Mouse (Mus musculus) ES-Bruce4 (cell line): Measurements from ENCODE around the gene Clca2. TPM values are rescaled to one million over a fixed set of nuclear protein-coding genes. Genes with fewer than 3 reads are reported as not detected.

Source experiments
- H3K27ac ChIP-seq: 2 replicates; pipeline ENCODE4 v1.5.1; 2012; ENCODE audit warnings: low read length, inconsistent platforms; ENCODE audit not compliant: insufficient read depth
- H3K27me3 ChIP-seq: 2 replicates; pipeline ENCODE4 v1.6.1; 2012; ENCODE audit warnings: mild to moderate bottlenecking, low read length, inconsistent platforms; ENCODE audit not compliant: control insufficient read depth, poor library complexity, insufficient read depth, severe bottlenecking
- H3K36me3 ChIP-seq: 2 replicates; pipeline ENCODE4 v1.6.1; 2012; ENCODE audit warnings: inconsistent platforms, mild to moderate bottlenecking, low read length, moderate library complexity; ENCODE audit not compliant: control insufficient read depth, poor library complexity, insufficient read depth, severe bottlenecking
- H3K4me1 ChIP-seq: one replicate; pipeline ENCODE4 v1.8.1; 2011; ENCODE audit warnings: low read length; ENCODE audit not compliant: control insufficient read depth, insufficient read depth
- H3K4me3 ChIP-seq: 2 replicates; pipeline ENCODE4 v1.5.1; 2011; ENCODE audit warnings: low read depth, mild to moderate bottlenecking, low read length
- H3K9ac ChIP-seq: 2 replicates; pipeline ENCODE4 v1.6.1; 2012; ENCODE audit warnings: low read depth, mild to moderate bottlenecking, inconsistent platforms; ENCODE audit not compliant: poor library complexity, severe bottlenecking
- H3K9me3 ChIP-seq: replicated peaks from 2 replicates; pipeline ENCODE4 v1.6.1; 2012; ENCODE audit warnings: mild to moderate bottlenecking, low read length, inconsistent platforms; ENCODE audit not compliant: control insufficient read depth, poor library complexity, insufficient read depth, severe bottlenecking
- CTCF ChIP-seq: IDR thresholded peaks from one replicate; pipeline ENCODE4 v1.8.1; 2011; ENCODE audit warnings: low read depth, low read length
- EP300 ChIP-seq: IDR thresholded peaks from 2 replicates; pipeline ENCODE4 v1.6.1; 2011; ENCODE audit warnings: low read depth, low read length; ENCODE audit not compliant: insufficient read depth
- POLR2A ChIP-seq: IDR thresholded peaks from one replicate; pipeline ENCODE4 v1.8.1; 2011; ENCODE audit warnings: low read length; ENCODE audit not compliant: insufficient read depth
- polyA plus RNA-seq: library from polyadenylated mRNA; stranded (reverse); fragments of >200 nt; gene quantifications from 2 replicates; pipeline ENCODE4 v1.2.4, GENCODE M21; 2011; ENCODE audit warnings: low read depth; ENCODE audit not compliant: missing spikeins, insufficient read depth, insufficient read length

Clca2 gene
- polyA plus RNA-seq, 1 experiment: not detected

- Histone ChIP-seq H3K36me3 (no peaks in the 10 kb centered on the region), H3K27me3 (no peaks in the 10 kb centered on the region), H3K4me1 (no peaks in the 10 kb centered on the region), H3K9me3 (no peaks in the 10 kb centered on the region), H3K9ac (no peak overlapping the region), H3K4me3 (no peak overlapping the region), H3K27ac (no peak overlapping the region)
- TF ChIP-seq CTCF (no peak), EP300 (no peak), POLR2A (no peak)
These were observed 2.8 kb upstream of the Clca2 start for GRCm38 (mm10) chr3:145101891-145102555.

DNA sequence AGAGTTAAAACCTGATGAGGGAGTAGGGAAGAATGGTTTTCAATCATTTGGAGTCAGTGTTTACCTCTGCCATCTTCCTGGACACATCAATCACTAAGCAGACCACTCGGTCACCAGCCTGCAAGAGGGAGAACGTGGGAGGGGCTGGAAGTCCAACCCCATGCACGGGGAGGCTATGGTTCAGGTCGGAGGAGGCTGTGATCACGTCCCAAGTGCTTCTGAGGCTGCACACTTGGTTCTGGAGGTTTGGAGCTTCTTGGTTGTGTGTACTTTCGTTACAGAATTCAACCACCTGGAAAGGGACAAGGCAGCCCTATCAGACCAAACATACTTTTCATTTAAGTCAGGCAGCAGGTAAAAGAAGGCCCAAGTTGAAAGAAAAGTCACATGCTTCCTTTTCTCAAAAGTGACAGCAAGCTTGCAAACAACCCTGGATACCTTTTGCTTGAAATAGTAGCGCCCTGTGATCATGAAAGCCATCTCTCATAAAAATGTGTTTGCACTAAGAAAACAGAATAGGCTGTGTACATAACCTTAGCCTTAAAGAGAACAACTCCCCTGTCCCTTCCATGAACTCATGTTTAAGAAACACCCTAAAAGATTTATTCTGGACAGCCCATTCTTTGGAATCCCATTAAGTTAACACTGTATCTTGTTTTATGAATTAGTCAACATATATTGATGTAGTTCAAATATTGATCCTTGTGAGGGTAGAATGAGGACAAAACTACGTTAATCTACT lies 11.2 kb downstream of the Clca2 start:
- H3K4me3 ChIP-seq: no peak overlapping the region
- H3K27me3 ChIP-seq: no peaks in the 10 kb centered on the region
- H3K36me3 ChIP-seq: no peaks in the 10 kb centered on the region
- H3K9ac ChIP-seq: no peak overlapping the region
- no peak overlapping the region for H3K27ac ChIP-seq
- TF ChIP-seq POLR2A: no peak
- no peak for TF ChIP-seq EP300
- TF ChIP-seq CTCF: no peak
- no peaks in the 10 kb centered on the region; the same call in 1 of the 2 replicates for H3K9me3 ChIP-seq
- H3K4me1 ChIP-seq: no peaks in the 10 kb centered on the region

- Histone ChIP-seq H3K4me3 (no peak overlapping the region), H3K36me3 (no peaks in the 10 kb centered on the region), H3K9me3 (no peaks in the 10 kb centered on the region; the same call in 1 of the 2 replicates), H3K9ac (no peak overlapping the region), H3K4me1 (no peaks in the 10 kb centered on the region), H3K27me3 (no peaks in the 10 kb centered on the region), H3K27ac (no peak overlapping the region)
- no peak for TF ChIP-seq POLR2A
- no peak for TF ChIP-seq CTCF
- TF ChIP-seq EP300: no peak
These were observed 13.1 kb downstream of the Clca2 start for GRCm38 (mm10) chr3:145086180-145086579.

DNA sequence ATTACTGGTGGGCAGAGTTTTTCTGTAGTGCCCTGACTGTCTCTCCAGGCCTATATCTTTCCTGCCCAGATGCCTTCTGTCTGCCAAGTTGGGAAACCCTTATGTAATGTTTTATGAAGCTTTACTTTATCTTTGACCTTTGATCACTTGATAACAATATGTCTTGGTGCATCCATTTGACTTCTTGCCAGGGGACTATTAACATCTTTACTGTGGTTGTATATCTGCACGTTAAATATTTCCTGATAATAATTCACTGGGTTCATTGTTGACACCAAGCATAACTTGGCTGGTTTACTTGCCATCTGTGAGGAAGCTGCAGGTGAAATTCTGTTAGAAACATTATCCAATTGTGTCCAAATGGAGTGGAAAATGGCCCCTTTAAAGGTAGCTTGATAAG lies 16.2 kb downstream of the Clca2 start:
- Histone ChIP-seq H3K9me3 (no peaks in the 10 kb centered on the region; the same call in 1 of the 2 replicates), H3K27ac (no peak overlapping the region), H3K27me3 (no peaks in the 10 kb centered on the region), H3K36me3 (no peaks in the 10 kb centered on the region), H3K4me1 (no peaks in the 10 kb centered on the region), H3K4me3 (no peak overlapping the region), H3K9ac (no peak overlapping the region)
- TF ChIP-seq POLR2A: no peak
- no peak for TF ChIP-seq EP300
- TF ChIP-seq CTCF: no peak

GRCm38 (mm10) chr3:145080904-145081303 lies 18.3 kb downstream of the Clca2 start:
- no peaks in the 10 kb centered on the region for H3K9me3 ChIP-seq
- H3K4me1 ChIP-seq: no peaks in the 10 kb centered on the region
- no peaks in the 10 kb centered on the region for H3K27me3 ChIP-seq
- H3K9ac ChIP-seq: no peak overlapping the region
- no peak for TF ChIP-seq POLR2A
- no peak for TF ChIP-seq CTCF
- TF ChIP-seq EP300: no peak
- no peak overlapping the region for H3K4me3 ChIP-seq
- H3K27ac ChIP-seq: no peak overlapping the region
- no peaks in the 10 kb centered on the region for H3K36me3 ChIP-seq

DNA sequence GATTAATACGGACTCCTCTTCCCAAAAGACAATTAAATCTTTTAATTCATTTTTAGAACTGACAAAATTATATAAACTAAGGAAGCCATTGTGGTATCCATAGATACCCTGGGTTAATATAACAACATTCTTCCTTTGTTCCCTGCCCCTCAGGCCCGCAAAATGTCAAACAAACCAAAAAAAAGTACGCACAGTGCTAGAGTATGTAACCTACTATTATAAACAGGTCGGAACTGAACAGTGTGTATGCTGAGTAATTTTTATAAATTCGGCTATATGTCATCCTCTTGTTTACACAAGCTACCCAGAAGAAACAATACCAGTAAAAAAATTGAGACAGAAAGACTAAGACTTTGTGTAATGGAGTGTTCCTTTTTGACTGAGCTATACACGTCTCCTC lies 20.8 kb downstream of the Clca2 start:
- H3K4me1 ChIP-seq: no peaks in the 10 kb centered on the region
- no peak overlapping the region for H3K27ac ChIP-seq
- H3K9me3 ChIP-seq: no peaks in the 10 kb centered on the region
- no peak overlapping the region for H3K4me3 ChIP-seq
- H3K36me3 ChIP-seq: no peaks in the 10 kb centered on the region
- H3K9ac ChIP-seq: no peak overlapping the region
- TF ChIP-seq EP300 (no peak), POLR2A (no peak), CTCF (no peak)
- H3K27me3 ChIP-seq: no peaks in the 10 kb centered on the region
